Mouse (Mus musculus): ENCODE results near the gene Tssc4.

DNA sequence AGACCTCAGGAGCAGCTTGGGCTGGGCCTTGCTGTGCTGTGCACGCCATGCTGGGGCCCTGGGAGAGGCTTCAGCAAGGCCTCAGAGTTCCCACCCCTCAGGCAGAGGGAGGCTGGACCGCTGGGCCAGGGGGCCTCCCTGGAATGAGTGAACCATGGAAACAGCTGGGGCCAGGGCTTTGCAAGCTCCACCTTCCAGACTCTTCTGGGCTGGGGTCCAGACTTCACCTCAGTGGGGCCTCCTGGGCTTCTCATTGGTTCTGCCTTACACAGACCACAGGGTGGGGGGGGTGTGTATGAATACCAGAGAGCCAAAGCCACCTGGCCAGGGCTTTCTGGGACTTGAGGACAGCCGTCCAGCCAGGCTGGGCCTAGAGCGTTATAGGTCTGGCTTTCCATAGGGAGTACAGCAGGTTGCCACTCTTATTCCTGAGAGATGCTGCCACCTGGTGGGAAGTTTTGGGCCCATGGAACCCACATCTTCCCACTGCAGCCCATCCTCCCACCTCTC lies 18.1 kb downstream of the Tssc4 start:
- TF ChIP-seq CTCF (IDR thresholded peaks at IDR 0.05; ENCODE audit: borderline replicate concordance, extremely low read depth, insufficient read depth, insufficient read length) = peak; percentile 53; the same call in 1 of the 2 replicates
- no peak for TF ChIP-seq POLR2A (IDR thresholded peaks at IDR 0.05; ENCODE audit: borderline replicate concordance, extremely low read depth, insufficient read depth, insufficient read length, poor library complexity, severe bottlenecking)

Measured in brain, embryonic 14.5 days (tissue).